Mouse (Mus musculus) embryonic facial prominence, embryonic 14.5 days (tissue): Measurements from ENCODE around the gene Tfip11. TPM values are rescaled to one million over a fixed set of nuclear protein-coding genes. Genes with fewer than 3 reads are reported as not detected.

Experiments used
- ATAC-seq: fragments of 200-750 bp; cut with Nextera tagmentation; 2 replicates; pipeline ENCODE4 v1.8.0; 2017; ENCODE audit warnings: low read depth, moderate number of reproducible peaks, moderate TSS enrichment
- DNase-seq: peaks from one replicate; pipeline ENCODE4 v3.0.0-alpha.2; 2015; ENCODE audit warnings: low spot score
- H3K27ac ChIP-seq: fragments of 300-500 bp; sonication (generic); replicated peaks from 2 replicates; pipeline ENCODE4 v1.5.1; 2014; ENCODE audit warnings: low read depth, mild to moderate bottlenecking, low read length, moderate library complexity
- H3K27me3 ChIP-seq: fragments of 300-500 bp; sonication (generic); replicated peaks from 2 replicates; pipeline ENCODE4 v1.6.1; 2014; ENCODE audit warnings: low read length; ENCODE audit not compliant: control insufficient read depth, insufficient read depth
- H3K36me3 ChIP-seq: fragments of 300-500 bp; sonication (generic); 2 replicates; pipeline ENCODE4 v1.6.1; 2014; ENCODE audit warnings: low read length, mixed read lengths; ENCODE audit not compliant: control insufficient read depth, insufficient read depth
- H3K4me1 ChIP-seq: fragments of 300-500 bp; sonication (generic); 2 replicates; pipeline ENCODE4 v1.6.1; 2014; ENCODE audit warnings: antibody characterized with exemption, low read length; ENCODE audit not compliant: control insufficient read depth, insufficient read depth
- H3K4me2 ChIP-seq: fragments of 300-500 bp; sonication (generic); 2 replicates; pipeline ENCODE4 v1.6.1; 2014; ENCODE audit warnings: low read depth, mild to moderate bottlenecking, low read length, moderate library complexity, mixed read lengths
- H3K4me3 ChIP-seq: fragments of 300-500 bp; sonication (generic); 2 replicates; pipeline ENCODE4 v1.5.1; 2014; ENCODE audit warnings: low read depth, mild to moderate bottlenecking, low read length
- H3K9ac ChIP-seq: fragments of 300-500 bp; sonication (generic); 2 replicates; pipeline ENCODE4 v1.6.1; 2014; ENCODE audit warnings: low read depth, mild to moderate bottlenecking, low read length, moderate library complexity, mixed read lengths
- H3K9me3 ChIP-seq: fragments of 300-500 bp; sonication (generic); 2 replicates; pipeline ENCODE4 v1.6.1; 2016; ENCODE audit warnings: low read length; ENCODE audit not compliant: control insufficient read depth
- WGBS: fragments of 180-500 bp; shearing (Covaris S2); extraction: QIAGEN DNeasy Blood & Tissue Kit; methylation state at CpG from one replicate; pipeline ENCODE4 v1.1.7; 2014; 5-methylcytosine and 5-hydroxymethylcytosine counted together
- polyA plus RNA-seq: library from polyadenylated mRNA; unstranded; fragments of >200 nt; fragmentation: Nextera tagmentation; extraction: Ambion mirVana; gene quantifications from 2 replicates; pipeline ENCODE4 v1.2.1, GENCODE M21; 2014

Gene Tfip11
- polyA plus RNA-seq, 1 experiment from 2014 or later: 23.1 TPM

GRCm38 (mm10) chr5:112370236-112370813 is 44.2 kb downstream of the Tfip11 start:
- no peak for ATAC-seq
- Histone ChIP-seq H3K9ac (no peak overlapping the region), H3K27me3 (no peaks in the 10 kb centered on the region), H3K27ac (no peak overlapping the region), H3K9me3 (no peaks in the 10 kb centered on the region), H3K4me3 (no peak overlapping the region), H3K4me1 (no peaks in the 10 kb centered on the region), H3K36me3 (peaks cover 72% of the 10 kb centered on the region), H3K4me2 (no peak overlapping the region)
- WGBS: 90% methylated on average over 11 of the region's 12 CpGs
- DNase-seq: no peak

- Histone ChIP-seq H3K4me3 (no peak overlapping the region), H3K4me1 (no peaks in the 10 kb centered on the region), H3K36me3 (peaks cover 72% of the 10 kb centered on the region), H3K9me3 (no peaks in the 10 kb centered on the region), H3K27me3 (no peaks in the 10 kb centered on the region), H3K4me2 (no peak overlapping the region), H3K27ac (no peak overlapping the region), H3K9ac (no peak overlapping the region)
- no peak; the same call in 1 of the 2 replicates for ATAC-seq
- 61% methylated on average over 7 of the region's 7 CpGs for WGBS
- DNase-seq: peak; percentile 18
Observed at GRCm38 (mm10) chr5:112371933-112372332, 45.8 kb downstream of the Tfip11 start.

GRCm38 (mm10) chr5:112376111-112376510 is 50.0 kb downstream of the Tfip11 start:
- H3K36me3 ChIP-seq: peaks cover 49% of the 10 kb centered on the region
- H3K27ac ChIP-seq: no peak overlapping the region

GRCm38 (mm10) chr5:112377380-112377779 is 51.2 kb downstream of the Tfip11 start:
- no peaks in the 10 kb centered on the region for H3K27me3 ChIP-seq
- H3K9me3 ChIP-seq: no peaks in the 10 kb centered on the region
- no peak overlapping the region for H3K4me3 ChIP-seq
- 89% methylated on average over 1 of the region's 1 CpGs for whole genome bisulfite sequencing
- no peak overlapping the region for H3K27ac ChIP-seq
- peaks cover 2% of the 10 kb centered on the region; the same call in 1 of the 2 replicates for H3K4me1 ChIP-seq
- DNase-seq: no peak
- no peak overlapping the region for H3K4me2 ChIP-seq
- peaks cover 39% of the 10 kb centered on the region for H3K36me3 ChIP-seq
- ATAC-seq: no peak
- no peak overlapping the region for H3K9ac ChIP-seq

More at GRCm38 (mm10) chr5:112376111-112376510, 50.0 kb downstream of the Tfip11 start:
- Histone ChIP-seq H3K4me1 (no peaks in the 10 kb centered on the region), H3K4me2 (no peak overlapping the region), H3K9ac (no peak overlapping the region), H3K9me3 (no peaks in the 10 kb centered on the region), H3K4me3 (no peak overlapping the region), H3K27me3 (no peaks in the 10 kb centered on the region)
- ATAC-seq (no peak), DNase-seq (no peak)
- 74% methylated on average over 3 of the region's 4 CpGs for WGBS

- peaks cover 26% of the 10 kb centered on the region for H3K36me3 ChIP-seq
- no peak for ATAC-seq
Observed at GRCm38 (mm10) chr5:112378716-112379115, 52.6 kb downstream of the Tfip11 start.

GRCm38 (mm10) chr5:112381154-112381553 is 55.0 kb downstream of the Tfip11 start:
- Histone ChIP-seq H3K27ac (no peak overlapping the region), H3K9me3 (no peaks in the 10 kb centered on the region), H3K36me3 (peaks cover 17% of the 10 kb centered on the region), H3K4me3 (no peak overlapping the region), H3K4me2 (no peak overlapping the region), H3K9ac (no peak overlapping the region), H3K4me1 (peaks cover 10% of the 10 kb centered on the region), H3K27me3 (no peaks in the 10 kb centered on the region)
- WGBS: 93% methylated on average over 9 of the region's 11 CpGs
- no peak for DNase-seq
- no peak for ATAC-seq

More at GRCm38 (mm10) chr5:112378716-112379115, 52.6 kb downstream of the Tfip11 start:
- 73% methylated on average over 6 of the region's 6 CpGs for WGBS
- Histone ChIP-seq H3K4me1 (peaks cover 10% of the 10 kb centered on the region), H3K9me3 (no peaks in the 10 kb centered on the region), H3K4me3 (no peak overlapping the region), H3K9ac (no peak overlapping the region), H3K27me3 (no peaks in the 10 kb centered on the region), H3K4me2 (no peak overlapping the region), H3K27ac (no peak overlapping the region)
- no peak for DNase-seq

GRCm38 (mm10) chr5:112382042-112382441 is 55.9 kb downstream of the Tfip11 start:
- Histone ChIP-seq H3K36me3 (peaks cover 14% of the 10 kb centered on the region), H3K9me3 (no peaks in the 10 kb centered on the region), H3K9ac (no peak overlapping the region), H3K27ac (peak overlapping the region; percentile 71; the same call in 1 of the 2 replicates), H3K4me3 (no peak overlapping the region), H3K27me3 (no peaks in the 10 kb centered on the region), H3K4me1 (peaks cover 10% of the 10 kb centered on the region), H3K4me2 (no peak overlapping the region)
- ATAC-seq: no peak
- no peak for DNase-seq
- WGBS: 59% methylated on average over 9 of the region's 9 CpGs

GRCm38 (mm10) chr5:112382641-112383330 is 56.6 kb downstream of the Tfip11 start:
- H3K27me3 ChIP-seq: no peaks in the 10 kb centered on the region
- H3K4me3 ChIP-seq: no peak overlapping the region
- peak; percentile 65 for DNase-seq
- H3K4me1 ChIP-seq: peaks cover 10% of the 10 kb centered on the region
- peaks cover 14% of the 10 kb centered on the region for H3K36me3 ChIP-seq
- peak; percentile 66 for ATAC-seq
- peak overlapping the region; percentile 71 for H3K27ac ChIP-seq
- H3K4me2 ChIP-seq: no peak overlapping the region
- no peaks in the 10 kb centered on the region for H3K9me3 ChIP-seq
- 47% methylated on average over 17 of the region's 17 CpGs for WGBS
- peak overlapping the region; percentile 45; the same call in 1 of the 2 replicates for H3K9ac ChIP-seq
